Mouse (Mus musculus): ENCODE measurements around the gene Cmss1.

Cmss1 gene

GRCm38 (mm10) chr16:57346258-57346657 is 260.4 kb downstream of the Cmss1 start:
- DNase-seq (ENCODE audit: low read depth, low spot score): no peak

- no peak for DNase-seq (ENCODE audit: low read depth, low spot score)
These were observed 266.1 kb downstream of the Cmss1 start for GRCm38 (mm10) chr16:57340613-57340898.

- no peak for DNase-seq (ENCODE audit: low read depth, low spot score)
These were observed 266.7 kb downstream of the Cmss1 start for GRCm38 (mm10) chr16:57339765-57340612.

GRCm38 (mm10) chr16:57336770-57337423 is 269.8 kb downstream of the Cmss1 start:
- no peak for DNase-seq (ENCODE audit: low read depth, low spot score)

GRCm38 (mm10) chr16:57332301-57332700 is 274.4 kb downstream of the Cmss1 start:
- DNase-seq (ENCODE audit: low read depth, low spot score): no peak

GRCm38 (mm10) chr16:57330111-57330510 is 276.6 kb downstream of the Cmss1 start:
- no peak for DNase-seq (ENCODE audit: low read depth, low spot score)

- no peak for DNase-seq (ENCODE audit: low read depth, low spot score)
These were observed 277.6 kb downstream of the Cmss1 start for GRCm38 (mm10) chr16:57329028-57329427.

GRCm38 (mm10) chr16:57326996-57327395 is 279.7 kb downstream of the Cmss1 start:
- no peak for DNase-seq (ENCODE audit: low read depth, low spot score)

- no peak for DNase-seq (ENCODE audit: low read depth, low spot score)
These were observed 287.2 kb downstream of the Cmss1 start for GRCm38 (mm10) chr16:57319284-57320124.

GRCm38 (mm10) chr16:57318637-57319125 is 288.0 kb downstream of the Cmss1 start:
- DNase-seq (ENCODE audit: low read depth, low spot score): no peak

GRCm38 (mm10) chr16:57317882-57318636 is 288.6 kb downstream of the Cmss1 start:
- DNase-seq (ENCODE audit: low read depth, low spot score): no peak

GRCm38 (mm10) chr16:57317127-57317526 is 289.5 kb downstream of the Cmss1 start:
- no peak for DNase-seq (ENCODE audit: low read depth, low spot score)

- DNase-seq (ENCODE audit: low read depth, low spot score): no peak
These were observed 291.6 kb downstream of the Cmss1 start for GRCm38 (mm10) chr16:57315026-57315425.

- no peak for DNase-seq (ENCODE audit: low read depth, low spot score)
These were observed 292.4 kb downstream of the Cmss1 start for GRCm38 (mm10) chr16:57314236-57314635.

- DNase-seq (ENCODE audit: low read depth, low spot score): no peak
These were observed 293.2 kb downstream of the Cmss1 start for GRCm38 (mm10) chr16:57313487-57313886.

- no peak for DNase-seq (ENCODE audit: low read depth, low spot score)
These were observed 294.5 kb downstream of the Cmss1 start for GRCm38 (mm10) chr16:57312130-57312529.

- DNase-seq (ENCODE audit: low read depth, low spot score): no peak
These were observed 301.2 kb downstream of the Cmss1 start for GRCm38 (mm10) chr16:57305463-57305862.

GRCm38 (mm10) chr16:57303716-57304115 is 302.9 kb downstream of the Cmss1 start:
- no peak for DNase-seq (ENCODE audit: low read depth, low spot score)

GRCm38 (mm10) chr16:57302792-57303698 is 303.6 kb downstream of the Cmss1 start:
- DNase-seq (ENCODE audit: low read depth, low spot score): no peak

GRCm38 (mm10) chr16:57301512-57302115 is 305.1 kb downstream of the Cmss1 start:
- no peak for DNase-seq (ENCODE audit: low read depth, low spot score)

Data from telencephalon, adult 2 months (tissue).